Mouse (Mus musculus) embryonic facial prominence, embryonic 14.5 days (tissue): ENCODE data around the gene Atxn1. TPM values are rescaled to one million over a fixed set of nuclear protein-coding genes. Genes with fewer than 3 reads are reported as not detected.

Experiments used
- ATAC-seq: fragments of 200-750 bp; cut with Nextera tagmentation; 2 replicates; pipeline ENCODE4 v1.8.0; 2017; ENCODE audit warnings: low read depth, moderate number of reproducible peaks, moderate TSS enrichment
- DNase-seq: peaks from one replicate; pipeline ENCODE4 v3.0.0-alpha.2; 2015; ENCODE audit warnings: low spot score
- H3K27ac ChIP-seq: fragments of 300-500 bp; sonication (generic); replicated peaks from 2 replicates; pipeline ENCODE4 v1.5.1; 2014; ENCODE audit warnings: low read depth, mild to moderate bottlenecking, low read length, moderate library complexity
- H3K27me3 ChIP-seq: fragments of 300-500 bp; sonication (generic); replicated peaks from 2 replicates; pipeline ENCODE4 v1.6.1; 2014; ENCODE audit warnings: low read length; ENCODE audit not compliant: control insufficient read depth, insufficient read depth
- H3K36me3 ChIP-seq: fragments of 300-500 bp; sonication (generic); 2 replicates; pipeline ENCODE4 v1.6.1; 2014; ENCODE audit warnings: low read length, mixed read lengths; ENCODE audit not compliant: control insufficient read depth, insufficient read depth
- H3K4me1 ChIP-seq: fragments of 300-500 bp; sonication (generic); 2 replicates; pipeline ENCODE4 v1.6.1; 2014; ENCODE audit warnings: antibody characterized with exemption, low read length; ENCODE audit not compliant: control insufficient read depth, insufficient read depth
- H3K4me2 ChIP-seq: fragments of 300-500 bp; sonication (generic); 2 replicates; pipeline ENCODE4 v1.6.1; 2014; ENCODE audit warnings: low read depth, mild to moderate bottlenecking, low read length, moderate library complexity, mixed read lengths
- H3K4me3 ChIP-seq: fragments of 300-500 bp; sonication (generic); 2 replicates; pipeline ENCODE4 v1.5.1; 2014; ENCODE audit warnings: low read depth, mild to moderate bottlenecking, low read length
- H3K9ac ChIP-seq: fragments of 300-500 bp; sonication (generic); 2 replicates; pipeline ENCODE4 v1.6.1; 2014; ENCODE audit warnings: low read depth, mild to moderate bottlenecking, low read length, moderate library complexity, mixed read lengths
- H3K9me3 ChIP-seq: fragments of 300-500 bp; sonication (generic); 2 replicates; pipeline ENCODE4 v1.6.1; 2016; ENCODE audit warnings: low read length; ENCODE audit not compliant: control insufficient read depth
- WGBS: fragments of 180-500 bp; shearing (Covaris S2); extraction: QIAGEN DNeasy Blood & Tissue Kit; methylation state at CpG from one replicate; pipeline ENCODE4 v1.1.7; 2014; 5-methylcytosine and 5-hydroxymethylcytosine counted together
- polyA plus RNA-seq: library from polyadenylated mRNA; unstranded; fragments of >200 nt; fragmentation: Nextera tagmentation; extraction: Ambion mirVana; gene quantifications from 2 replicates; pipeline ENCODE4 v1.2.1, GENCODE M21; 2014

Gene Atxn1
- polyA plus RNA-seq, 1 experiment from 2014 or later: 3.6 TPM

DNA sequence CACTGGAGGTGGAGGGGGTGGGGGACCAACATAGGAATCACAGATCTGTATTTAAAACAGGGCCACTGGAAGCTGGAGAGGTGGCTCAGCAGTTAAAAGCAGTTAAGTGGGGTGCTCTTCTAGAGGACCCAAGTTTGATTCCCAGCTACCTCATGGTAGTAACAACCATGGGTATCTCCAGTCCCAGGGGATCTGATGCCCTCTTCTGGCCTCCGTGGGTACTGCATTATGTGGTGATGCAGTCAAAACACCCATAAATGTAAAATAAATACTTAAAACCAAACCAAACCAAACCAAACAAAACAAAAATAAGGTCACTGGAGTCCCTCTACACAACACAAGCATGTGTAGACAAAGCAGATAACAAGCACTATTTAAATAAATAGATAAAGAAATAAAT is 32.9 kb downstream of the Atxn1 start:
- H3K9ac ChIP-seq: no peak overlapping the region
- H3K36me3 ChIP-seq: no peaks in the 10 kb centered on the region
- no peak overlapping the region for H3K4me3 ChIP-seq
- H3K4me1 ChIP-seq: no peaks in the 10 kb centered on the region
- DNase-seq (no peak), ATAC-seq (no peak)
- H3K9me3 ChIP-seq: 0 out of 2 replicates have a peak, but pooled peaks cover 5% of the 10 kb centered on the region
- 60% methylated on average over 1 of the region's 1 CpGs for WGBS
- H3K4me2 ChIP-seq: no peak overlapping the region
- no peak overlapping the region for H3K27ac ChIP-seq
- no peaks in the 10 kb centered on the region for H3K27me3 ChIP-seq

DNA sequence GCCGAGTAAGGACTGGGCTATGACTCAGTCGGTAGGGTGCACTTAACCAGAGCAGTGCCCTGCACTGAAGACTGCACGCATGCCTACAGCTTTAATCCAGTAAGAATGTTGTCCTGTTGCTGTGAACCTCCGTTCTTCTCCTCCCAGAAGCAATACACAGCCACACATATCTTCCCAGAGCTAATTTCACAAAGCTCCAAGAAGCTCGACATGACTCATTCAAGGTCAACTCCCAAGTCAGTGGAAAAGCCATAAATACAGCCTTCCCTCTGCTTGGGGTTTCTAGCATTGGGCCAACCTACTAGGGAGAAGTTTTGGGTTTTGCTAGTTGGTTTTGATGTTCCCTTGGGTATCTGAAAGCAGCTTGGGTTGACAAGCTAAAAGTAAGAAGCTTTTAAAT is 33.6 kb downstream of the Atxn1 start:
- Histone ChIP-seq H3K4me1 (no peaks in the 10 kb centered on the region), H3K36me3 (no peaks in the 10 kb centered on the region), H3K4me3 (no peak overlapping the region), H3K4me2 (no peak overlapping the region), H3K9ac (no peak overlapping the region), H3K27ac (no peak overlapping the region), H3K9me3 (0 out of 2 replicates have a peak, but pooled peaks cover 5% of the 10 kb centered on the region), H3K27me3 (no peaks in the 10 kb centered on the region)
- DNase-seq: no peak
- WGBS: 95% methylated on average over 5 of the region's 5 CpGs
- ATAC-seq: no peak

DNA sequence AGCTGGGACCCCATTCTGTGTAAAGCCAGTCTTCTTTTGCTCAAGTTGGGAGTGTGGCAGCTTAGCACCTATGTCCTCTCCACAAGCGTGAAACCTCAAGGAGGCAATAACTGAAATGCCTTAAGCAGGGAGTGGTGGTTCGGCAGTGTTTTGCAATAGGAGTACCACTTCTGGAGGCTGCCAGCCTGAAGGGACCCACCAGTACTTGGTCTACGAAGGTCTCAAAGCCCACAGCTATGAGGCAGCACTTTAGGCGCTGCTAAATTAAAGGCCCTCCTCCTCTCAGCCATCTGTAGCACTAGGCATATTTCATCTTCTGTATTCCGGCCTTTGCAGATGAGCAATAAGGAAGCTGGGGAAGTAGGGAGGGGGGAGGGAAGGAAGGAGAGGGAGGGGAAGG is 35.1 kb downstream of the Atxn1 start:
- Histone ChIP-seq H3K9ac (no peak overlapping the region), H3K36me3 (no peaks in the 10 kb centered on the region), H3K27ac (no peak overlapping the region), H3K9me3 (0 out of 2 replicates have a peak, but pooled peaks cover 5% of the 10 kb centered on the region), H3K4me3 (no peak overlapping the region), H3K27me3 (no peaks in the 10 kb centered on the region), H3K4me1 (no peaks in the 10 kb centered on the region), H3K4me2 (no peak overlapping the region)
- DNase-seq: no peak
- WGBS: 79% methylated on average over 5 of the region's 5 CpGs
- no peak for ATAC-seq

DNA sequence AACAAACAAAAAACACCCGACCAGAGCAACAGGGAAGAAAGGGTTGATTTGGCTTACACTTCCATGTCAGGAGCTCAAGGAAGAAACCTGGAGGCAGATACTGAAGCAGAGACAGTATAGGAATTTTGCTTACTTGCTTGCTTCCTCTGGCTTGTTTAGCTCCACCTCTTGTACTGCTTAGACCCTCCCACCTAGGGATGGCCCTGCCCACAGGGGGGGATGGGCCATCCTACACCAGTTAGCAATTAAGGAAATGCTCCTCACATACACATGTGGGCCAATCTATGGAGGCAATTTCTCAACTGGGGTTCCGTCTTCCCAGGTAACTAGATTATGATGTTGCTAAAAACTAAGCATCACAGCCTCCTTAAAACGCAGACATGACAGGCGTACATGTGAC is 39.5 kb downstream of the Atxn1 start:
- no peak for ATAC-seq
- Histone ChIP-seq H3K27me3 (no peaks in the 10 kb centered on the region), H3K27ac (no peak overlapping the region), H3K4me2 (no peak overlapping the region), H3K4me1 (peaks cover 12% of the 10 kb centered on the region; the same call in 1 of the 2 replicates), H3K36me3 (no peaks in the 10 kb centered on the region), H3K9me3 (no peaks in the 10 kb centered on the region), H3K9ac (no peak overlapping the region), H3K4me3 (no peak overlapping the region)
- WGBS: 77% methylated on average over 4 of the region's 4 CpGs
- no peak for DNase-seq

DNA sequence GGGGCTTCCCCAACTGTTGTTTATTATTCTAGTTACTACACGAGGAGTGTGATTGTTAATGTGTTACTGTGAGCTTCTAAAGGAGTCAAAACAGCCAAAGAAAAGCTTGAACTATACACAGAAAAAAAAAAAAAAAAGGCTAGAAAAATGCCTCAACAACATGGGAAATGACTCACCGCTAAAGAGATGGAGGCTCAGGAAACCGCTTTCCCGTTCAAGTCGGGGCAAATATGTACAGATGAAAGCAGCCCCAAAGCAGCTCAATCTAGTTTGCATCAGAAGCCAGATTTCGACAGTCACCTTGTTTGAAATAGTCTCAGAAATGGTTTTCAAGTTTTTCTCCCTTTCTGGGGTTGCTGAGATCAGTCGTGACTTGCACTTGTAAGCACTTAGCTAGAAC is 40.3 kb downstream of the Atxn1 start:
- ATAC-seq: no peak
- H3K9me3 ChIP-seq: no peaks in the 10 kb centered on the region
- H3K36me3 ChIP-seq: no peaks in the 10 kb centered on the region
- H3K27ac ChIP-seq: peak overlapping the region; percentile 56; the same call in 1 of the 2 replicates
- H3K9ac ChIP-seq: no peak overlapping the region
- WGBS: 61% methylated on average over 7 of the region's 7 CpGs
- H3K27me3 ChIP-seq: no peaks in the 10 kb centered on the region
- H3K4me1 ChIP-seq: peaks cover 12% of the 10 kb centered on the region; the same call in 1 of the 2 replicates
- DNase-seq: peak; percentile 48
- H3K4me3 ChIP-seq: no peak overlapping the region
- no peak overlapping the region for H3K4me2 ChIP-seq

DNA sequence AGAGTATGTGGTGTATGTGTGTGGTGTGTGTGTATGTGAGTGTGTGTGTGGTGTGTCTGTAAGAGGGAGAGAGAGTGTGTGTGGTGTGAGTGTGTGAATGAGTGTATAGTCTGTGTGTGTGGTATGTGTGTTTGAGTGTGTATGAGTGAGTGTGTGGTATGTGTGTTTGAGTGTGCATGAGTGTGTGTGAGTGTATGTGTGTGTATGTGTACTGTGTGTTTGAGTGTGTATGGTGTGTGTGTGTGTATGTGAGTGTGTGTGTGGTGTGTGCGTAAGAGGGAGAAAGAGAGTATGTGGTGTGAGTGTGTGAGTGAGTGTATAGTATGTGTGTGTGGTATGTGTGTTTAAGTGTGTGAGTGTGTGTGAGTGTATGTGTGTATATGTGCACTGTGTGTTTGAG is 41.7 kb downstream of the Atxn1 start:
- peaks cover 12% of the 10 kb centered on the region for H3K4me1 ChIP-seq
- no peaks in the 10 kb centered on the region for H3K9me3 ChIP-seq
- no peak overlapping the region for H3K4me2 ChIP-seq
- no peak overlapping the region for H3K9ac ChIP-seq
- DNase-seq (no peak), ATAC-seq (no peak)
- H3K27me3 ChIP-seq: no peaks in the 10 kb centered on the region
- no peak overlapping the region for H3K4me3 ChIP-seq
- no peak overlapping the region for H3K27ac ChIP-seq
- WGBS: 100% methylated on average over 1 of the region's 1 CpGs
- no peaks in the 10 kb centered on the region for H3K36me3 ChIP-seq

DNA sequence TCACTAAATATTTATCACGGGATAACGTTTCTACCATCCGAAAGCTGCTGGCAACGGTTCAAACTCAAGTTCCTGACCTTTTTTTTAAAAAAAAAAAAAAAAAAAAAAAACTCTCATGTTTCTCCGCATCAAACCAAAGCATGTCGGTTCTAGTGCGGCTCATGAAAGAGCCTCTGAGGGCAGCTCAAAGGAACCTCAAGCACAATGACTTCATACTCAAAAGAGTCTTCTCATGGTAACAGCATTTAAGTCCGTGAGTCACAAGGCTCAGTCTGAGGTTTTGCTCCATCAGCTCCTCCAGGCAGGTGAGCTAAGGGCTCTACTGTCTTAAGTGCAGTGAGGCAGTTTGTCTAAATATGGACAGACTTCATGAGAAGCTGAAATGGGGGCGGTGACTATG is 42.3 kb downstream of the Atxn1 start:
- Histone ChIP-seq H3K9ac (no peak overlapping the region), H3K27me3 (no peaks in the 10 kb centered on the region), H3K9me3 (no peaks in the 10 kb centered on the region), H3K27ac (no peak overlapping the region), H3K4me1 (peaks cover 12% of the 10 kb centered on the region), H3K36me3 (no peaks in the 10 kb centered on the region), H3K4me2 (0 out of 2 replicates have a peak overlapping the region, but pooled peaks have one; percentile 8), H3K4me3 (no peak overlapping the region)
- ATAC-seq (peak; percentile 89), DNase-seq (peak; percentile 84)
- WGBS: 21% methylated on average over 9 of the region's 9 CpGs

DNA sequence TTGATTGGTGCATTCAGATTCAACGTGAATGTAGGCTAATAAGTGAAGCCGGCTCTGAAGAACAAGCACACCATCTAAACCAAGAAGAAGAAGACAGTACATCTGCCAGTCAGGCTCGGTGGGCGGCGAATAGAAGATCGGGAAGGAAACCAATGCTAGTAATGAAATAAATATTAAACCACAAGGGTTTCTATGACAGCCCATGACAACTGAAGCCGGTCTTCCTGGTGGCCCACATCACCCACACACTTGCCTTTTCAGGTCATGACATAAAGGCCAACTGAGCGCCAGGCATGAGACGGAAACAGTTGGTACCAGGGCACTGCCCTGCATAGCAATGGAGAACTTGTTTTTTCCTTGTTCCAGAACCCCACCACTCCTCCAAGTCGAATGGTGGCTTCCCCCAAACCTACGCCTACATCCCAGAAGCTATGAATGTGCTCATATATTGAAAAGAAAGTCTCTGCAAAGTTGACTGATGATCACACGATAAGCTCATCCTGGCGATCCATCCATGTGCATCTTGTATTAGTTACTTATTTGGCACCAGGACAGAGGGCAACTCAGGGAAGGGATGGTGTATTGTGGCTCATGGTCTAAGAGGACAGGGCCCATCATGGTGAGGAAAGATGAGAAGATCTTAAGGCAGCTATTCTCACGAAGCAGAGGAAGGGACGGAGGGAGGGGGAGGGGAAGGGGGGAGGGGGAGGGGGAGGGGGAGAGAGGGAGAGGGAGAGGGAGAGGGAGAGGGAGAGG is 45.7 kb downstream of the Atxn1 start:
- H3K36me3 ChIP-seq: no peaks in the 10 kb centered on the region
- no peak for ATAC-seq
- WGBS: 91% methylated on average over 13 of the region's 15 CpGs
- H3K4me3 ChIP-seq: no peak overlapping the region
- H3K27ac ChIP-seq: no peak overlapping the region
- peaks cover 17% of the 10 kb centered on the region for H3K4me1 ChIP-seq
- H3K9ac ChIP-seq: no peak overlapping the region
- no peak for DNase-seq
- no peaks in the 10 kb centered on the region for H3K27me3 ChIP-seq
- no peaks in the 10 kb centered on the region for H3K9me3 ChIP-seq
- H3K4me2 ChIP-seq: no peak overlapping the region

DNA sequence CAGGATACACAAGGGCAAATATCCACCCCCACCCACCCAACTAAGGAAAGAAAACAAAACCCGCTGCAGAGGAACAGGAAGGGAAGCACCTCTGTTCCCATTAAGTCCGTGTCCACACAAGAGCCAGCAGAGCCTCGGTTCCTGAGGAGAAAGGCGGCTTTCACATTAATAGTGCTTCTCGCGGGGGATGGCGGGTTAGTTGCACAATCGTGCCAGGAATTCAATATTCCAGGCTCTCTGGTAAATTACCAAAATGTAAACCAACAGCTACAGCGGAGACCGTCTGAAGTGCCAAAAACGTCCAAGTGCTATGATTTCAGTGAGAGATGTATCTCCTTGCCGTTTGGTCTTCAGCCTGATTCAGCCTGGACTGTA is 46.8 kb downstream of the Atxn1 start:
- H3K9me3 ChIP-seq: no peaks in the 10 kb centered on the region
- no peak overlapping the region for H3K4me2 ChIP-seq
- peaks cover 15% of the 10 kb centered on the region for H3K4me1 ChIP-seq
- no peak overlapping the region for H3K27ac ChIP-seq
- H3K4me3 ChIP-seq: no peak overlapping the region
- H3K9ac ChIP-seq: no peak overlapping the region
- no peaks in the 10 kb centered on the region for H3K27me3 ChIP-seq
- 55% methylated on average over 12 of the region's 12 CpGs for WGBS
- no peaks in the 10 kb centered on the region for H3K36me3 ChIP-seq
- ATAC-seq (no peak), DNase-seq (peak; percentile 46)
